Mouse (Mus musculus) kidney, adult 11 months (tissue): ENCODE results near the gene Cmklr1.
A peak's percentile ranks its signal among the peaks of the same experiment; 100 is the strongest.

Experiments used
- DNase-seq: peaks from one replicate; pipeline ENCODE4 v3.0.0; 2022

Gene Cmklr1

GRCm38 (mm10) chr5:113650035-113650865 is at the start of gene Cmklr1:
TSS of gene Cmklr1 (minus strand) at chr5:113650426.
- DNase-seq, result no peak

GRCm38 (mm10) chr5:113694415-113694814 is 44.2 kb upstream of the Cmklr1 start:
- DNase-seq, result no peak

GRCm38 (mm10) chr5:113694000-113694399 is 43.8 kb upstream of the Cmklr1 start:
- no peak for DNase-seq

- no peak for DNase-seq
These were observed 43.0 kb upstream of the Cmklr1 start for GRCm38 (mm10) chr5:113693196-113693755.

GRCm38 (mm10) chr5:113690866-113691265 is 40.6 kb upstream of the Cmklr1 start:
- no peak for DNase-seq

- DNase-seq, result no peak
These were observed 39.9 kb upstream of the Cmklr1 start for GRCm38 (mm10) chr5:113690069-113690548.

GRCm38 (mm10) chr5:113687514-113687913 is 37.3 kb upstream of the Cmklr1 start:
- DNase-seq, result no peak

- no peak for DNase-seq
These were observed 35.2 kb upstream of the Cmklr1 start for GRCm38 (mm10) chr5:113685471-113685870.

- DNase-seq, result no peak
These were observed 33.0 kb upstream of the Cmklr1 start for GRCm38 (mm10) chr5:113683246-113683645.

GRCm38 (mm10) chr5:113682472-113682871 is 32.2 kb upstream of the Cmklr1 start:
- DNase-seq, result no peak

GRCm38 (mm10) chr5:113681219-113681618 is 31.0 kb upstream of the Cmklr1 start:
- DNase-seq, result no peak

GRCm38 (mm10) chr5:113679509-113679908 is 29.3 kb upstream of the Cmklr1 start:
- no peak for DNase-seq

GRCm38 (mm10) chr5:113678743-113679452 is 28.7 kb upstream of the Cmklr1 start:
- no peak for DNase-seq

GRCm38 (mm10) chr5:113677541-113677940 is 27.3 kb upstream of the Cmklr1 start:
- DNase-seq, result no peak

GRCm38 (mm10) chr5:113674851-113675250 is 24.6 kb upstream of the Cmklr1 start:
- no peak for DNase-seq

- DNase-seq, result peak; percentile 36
These were observed 22.2 kb upstream of the Cmklr1 start for GRCm38 (mm10) chr5:113672456-113672855.

GRCm38 (mm10) chr5:113670597-113670996 is 20.4 kb upstream of the Cmklr1 start:
- no peak for DNase-seq

GRCm38 (mm10) chr5:113670110-113670509 is 19.9 kb upstream of the Cmklr1 start:
- DNase-seq, result no peak

- no peak for DNase-seq
These were observed 14.5 kb upstream of the Cmklr1 start for GRCm38 (mm10) chr5:113664629-113665195.

GRCm38 (mm10) chr5:113664127-113664526 is 13.9 kb upstream of the Cmklr1 start:
- no peak for DNase-seq

- DNase-seq, result no peak
These were observed 10.6 kb upstream of the Cmklr1 start for GRCm38 (mm10) chr5:113660872-113661271.

GRCm38 (mm10) chr5:113654821-113655220 is 4.6 kb upstream of the Cmklr1 start:
- DNase-seq, result no peak

- no peak for DNase-seq
These were observed 4.0 kb upstream of the Cmklr1 start for GRCm38 (mm10) chr5:113654206-113654605.
